Mouse (Mus musculus) heart, embryonic 15.5 days (tissue): ENCODE measurements around the gene Gm21943. TPM values are rescaled to one million over a fixed set of nuclear protein-coding genes. Genes with fewer than 3 reads are reported as not detected.
"Not testable (repeated sequence)": the region's sequence is repeated elsewhere in the genome, so short reads cannot be mapped to it uniquely, and the experiment has no call there.

ENCODE experiments used
- ATAC-seq: fragments of 200-750 bp; cut with Nextera tagmentation; replicated peaks from 2 replicates; pipeline ENCODE4 v1.8.0; 2017; ENCODE audit warnings: low read depth, moderate TSS enrichment; ENCODE audit not compliant: insufficient number of reproducible peaks, insufficient read depth, low FRiP score
- H3K27ac ChIP-seq: fragments of 300-500 bp; sonication (generic); 2 replicates; pipeline ENCODE4 v1.5.1; 2015; ENCODE audit warnings: mild to moderate bottlenecking, inconsistent platforms
- H3K27me3 ChIP-seq: fragments of 300-500 bp; sonication (generic); 2 replicates; pipeline ENCODE4 v1.6.1; 2015; ENCODE audit warnings: inconsistent platforms
- H3K36me3 ChIP-seq: fragments of 300-500 bp; sonication (generic); 2 replicates; pipeline ENCODE4 v1.6.1; 2015; ENCODE audit warnings: mild to moderate bottlenecking, inconsistent platforms
- H3K4me1 ChIP-seq: fragments of 300-500 bp; sonication (generic); replicated peaks from 2 replicates; pipeline ENCODE4 v1.6.1; 2015; ENCODE audit warnings: inconsistent platforms
- H3K4me2 ChIP-seq: fragments of 300-500 bp; sonication (generic); 2 replicates; pipeline ENCODE4 v1.6.1; 2015; ENCODE audit warnings: inconsistent platforms, mild to moderate bottlenecking, moderate library complexity
- H3K4me3 ChIP-seq: fragments of 300-500 bp; sonication (generic); 2 replicates; pipeline ENCODE4 v1.5.1; 2015; ENCODE audit warnings: mild to moderate bottlenecking, inconsistent platforms
- H3K9ac ChIP-seq: fragments of 300-500 bp; sonication (generic); 2 replicates; pipeline ENCODE4 v1.6.1; 2015; ENCODE audit warnings: mild to moderate bottlenecking, inconsistent platforms
- H3K9me3 ChIP-seq: fragments of 300-500 bp; sonication (generic); replicated peaks from 2 replicates; pipeline ENCODE4 v1.6.1; 2016; ENCODE audit warnings: inconsistent platforms
- WGBS: fragments of 180-500 bp; shearing (Covaris S2); methylation state at CpG from one replicate; pipeline ENCODE4 v1.1.7; 2015; ENCODE audit warnings: mixed read lengths; 5-methylcytosine and 5-hydroxymethylcytosine counted together
- polyA plus RNA-seq: library from polyadenylated mRNA; unstranded; fragments of >200 nt; fragmentation: Nextera tagmentation; extraction: Ambion mirVana; gene quantifications from 2 replicates; pipeline ENCODE4 v1.2.1, GENCODE M21; 2015

The Gm21943 gene
- not detected in 2 replicates for polyA plus RNA-seq

DNA sequence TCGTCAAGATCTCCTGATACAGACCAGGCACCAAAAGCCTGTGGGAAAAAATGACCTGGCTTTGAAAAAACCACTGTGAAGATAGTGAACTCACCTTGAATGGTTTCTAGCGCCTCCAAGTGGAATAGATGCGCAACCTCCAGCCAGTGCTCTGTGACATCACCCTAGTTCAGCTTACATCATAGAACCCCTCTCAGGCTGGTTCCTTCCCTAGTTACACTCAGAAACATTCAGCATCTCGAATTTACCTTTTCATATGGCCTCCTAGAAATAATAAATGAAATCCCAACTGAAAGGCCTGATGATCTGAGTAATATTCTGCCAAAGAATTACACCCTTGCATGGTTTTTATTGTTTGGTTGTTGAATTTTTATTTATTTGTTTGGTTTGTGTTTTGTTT is at the start of gene Gm21943:
Gene Gm21943, minus strand, starts transcription at position 101 of the 400 bp plus-strand sequence.
- WGBS: no CpG with 5 or more reads among the region's 4 CpGs
- not testable (repeated sequence) for ATAC-seq, H3K4me2 ChIP-seq, H3K9me3 ChIP-seq, H3K4me3 ChIP-seq, H3K36me3 ChIP-seq, H3K9ac ChIP-seq, H3K27me3 ChIP-seq, H3K27ac ChIP-seq, H3K4me1 ChIP-seq

Other genes with a start within 250 kb of the Gm21943 start
- not detected in 2 replicates for gene Gm28961, start 172.0 kb upstream of the Gm21943 start, polyA plus RNA-seq